Mouse (Mus musculus) kidney, adult 10 weeks (tissue): ENCODE results near the gene Arl14. TPM values are rescaled to one million over a fixed set of nuclear protein-coding genes. Genes with fewer than 3 reads are reported as not detected.

Experiments
- polyA plus RNA-seq: library from polyadenylated mRNA; stranded (reverse); fragments of 350-450 nt; fragmentation: Illumina TruSeq; extraction: RNeasy Lipid Tissue Mini Kit (QIAGEN cat#74804); gene quantifications from one replicate; pipeline ENCODE4 v1.2.3, GENCODE M21; 2014; ENCODE audit warnings: low read depth, low replicate concordance

Arl14 gene
- polyA plus RNA-seq: not detected

DNA sequence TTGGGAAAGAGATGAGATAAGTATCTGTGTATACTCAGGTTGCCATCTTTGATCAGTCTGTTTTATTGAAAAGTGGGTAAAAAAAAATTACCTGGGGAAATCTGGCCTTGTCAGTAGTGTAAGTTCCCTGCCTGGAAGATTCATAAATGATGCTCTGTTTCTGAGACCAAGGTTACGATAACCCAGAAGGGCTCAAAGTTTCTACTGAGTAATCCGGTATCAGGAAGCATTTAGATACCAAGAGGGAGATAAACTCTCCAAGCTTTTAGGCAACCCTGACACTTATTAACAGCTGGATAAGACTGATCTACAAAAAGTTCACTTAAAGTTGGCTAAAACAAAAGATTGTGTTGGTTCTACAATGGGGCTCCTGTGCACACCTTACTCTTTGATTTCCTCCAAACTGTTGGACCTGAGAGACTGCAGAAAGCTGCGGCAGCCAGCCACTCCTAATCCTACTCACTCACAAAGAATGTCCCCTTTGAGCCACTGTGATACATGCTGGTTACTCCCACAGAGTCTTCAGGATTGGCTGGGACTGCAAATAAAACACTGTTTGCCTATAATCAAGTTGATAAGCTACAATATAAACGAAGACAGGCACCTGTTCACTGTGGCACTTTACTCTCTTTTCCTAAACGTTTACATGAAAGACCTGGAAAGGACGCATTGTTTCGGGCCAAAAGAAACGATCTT, at the start of gene Arl14:
Arl14 (plus strand) TSS at position 614 of the 696 bp plus-strand sequence.

Other genes with a start within 250 kb of the Arl14 start
- gene Ift80, start 217.8 kb upstream of the Arl14 start, polyA plus RNA-seq: 26.5 TPM
- 47.3 TPM for gene Smc4, start 217.7 kb upstream of the Arl14 start, polyA plus RNA-seq
- 3.6 TPM for gene Trim59, start 177.7 kb upstream of the Arl14 start, polyA plus RNA-seq
- 121 TPM for gene Kpna4, start 95.3 kb upstream of the Arl14 start, polyA plus RNA-seq
- gene Ppm1l, start 94.4 kb downstream of the Arl14 start, polyA plus RNA-seq: 12.4 TPM